Mouse (Mus musculus) neutrophil, adult 5-6 weeks (primary cell): Measurements from ENCODE around the gene Ranbp3l. TPM values are rescaled to one million over a fixed set of nuclear protein-coding genes. Genes with fewer than 3 reads are reported as not detected.
"Not testable (repeated sequence)": the region's sequence is repeated elsewhere in the genome, so short reads cannot be mapped to it uniquely, and the experiment has no call there.

Experiments
- ATAC-seq: fragments of 151-379, 151-347 bp; 2 replicates; pipeline ENCODE4 v1.8.0; 2017; ENCODE audit warnings: mild to moderate bottlenecking, moderate TSS enrichment; ENCODE audit not compliant: insufficient number of reproducible peaks, poor library complexity, low FRiP score, severe bottlenecking; ENCODE audit errors: extremely low read depth
- total RNA-seq: library from RNA; stranded (forward); fragments of 200-1000 nt; gene quantifications from 2 replicates; pipeline ENCODE4 v1.2.3, GENCODE M21; 2017

Gene Ranbp3l
- not detected in 2 replicates for total RNA-seq

- no peak for ATAC-seq
Measured at GRCm38 (mm10) chr15:8967573-8968228, at the start of gene Ranbp3l. Gene Ranbp3l (plus strand): TSS chr15:8967949.

GRCm38 (mm10) chr15:8930061-8930460 lies 37.7 kb upstream of the Ranbp3l start:
- ATAC-seq = no peak

GRCm38 (mm10) chr15:8936911-8937310 lies 30.8 kb upstream of the Ranbp3l start:
- ATAC-seq = no peak

- no peak for ATAC-seq
Measured at GRCm38 (mm10) chr15:8940861-8941260, 26.9 kb upstream of the Ranbp3l start.

- no peak for ATAC-seq
Measured at GRCm38 (mm10) chr15:8950856-8951255, 16.9 kb upstream of the Ranbp3l start.

GRCm38 (mm10) chr15:8963323-8963722 lies 4.4 kb upstream of the Ranbp3l start:
- no peak for ATAC-seq

GRCm38 (mm10) chr15:8968229-8968595 lies 463 bp downstream of the Ranbp3l start:
- no peak for ATAC-seq

GRCm38 (mm10) chr15:8969061-8969635 lies 1.4 kb downstream of the Ranbp3l start:
- ATAC-seq = no peak

- no peak for ATAC-seq
Measured at GRCm38 (mm10) chr15:8991211-8991610, 23.5 kb downstream of the Ranbp3l start.

GRCm38 (mm10) chr15:8991859-8992838 lies 24.4 kb downstream of the Ranbp3l start:
- ATAC-seq = no peak

GRCm38 (mm10) chr15:8994608-8995277 lies 27.0 kb downstream of the Ranbp3l start:
- no peak for ATAC-seq

GRCm38 (mm10) chr15:8995490-8995889 lies 27.7 kb downstream of the Ranbp3l start:
- ATAC-seq = no peak

GRCm38 (mm10) chr15:9002762-9003161 lies 35.0 kb downstream of the Ranbp3l start:
- ATAC-seq = no peak

GRCm38 (mm10) chr15:9009196-9009595 lies 41.4 kb downstream of the Ranbp3l start:
- no peak for ATAC-seq

- ATAC-seq = no peak
Measured at GRCm38 (mm10) chr15:9014541-9014940, 46.8 kb downstream of the Ranbp3l start.

- not testable (repeated sequence) for ATAC-seq
Measured at GRCm38 (mm10) chr15:9015496-9015895, 47.7 kb downstream of the Ranbp3l start.

- no peak for ATAC-seq
Measured at GRCm38 (mm10) chr15:9055704-9056103, 88.0 kb downstream of the Ranbp3l start.

GRCm38 (mm10) chr15:9059856-9060255 lies 92.1 kb downstream of the Ranbp3l start:
- no peak for ATAC-seq

GRCm38 (mm10) chr15:9061150-9061882 lies 93.6 kb downstream of the Ranbp3l start:
- no peak for ATAC-seq
